ENCODE assay signal across 12 mouse cellular contexts in the genomic region with DNA sequence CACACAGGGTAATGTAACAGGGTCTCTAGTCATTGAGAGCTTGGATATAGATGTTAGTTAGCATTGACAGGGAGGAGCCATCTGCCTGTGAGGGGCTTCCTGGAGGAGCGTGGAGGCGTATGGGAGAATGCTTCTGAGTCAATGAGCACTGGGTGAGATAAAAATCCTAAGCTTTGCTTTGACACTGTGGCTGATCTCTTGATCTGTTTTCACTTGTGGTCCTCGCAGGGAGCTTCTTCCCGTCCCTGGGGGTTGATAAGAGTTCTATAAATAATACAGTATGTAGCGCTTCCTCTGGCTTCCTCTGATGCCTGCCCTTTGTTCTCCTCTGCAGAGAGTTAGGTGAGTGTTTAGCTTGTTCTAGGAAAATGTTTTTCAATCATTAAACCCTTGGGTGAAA.
DNase-seq lines count a peak whose midpoint lies in the region; ATAC-seq lines count a peak whose summit lies in the region.
"Had no signal": no experiment of that assay in that cellular context is flagged by ENCODE, and none has a peak within 500 bp of the region (broad histone marks: within the 10 kb centered on the region; RNA-seq: fewer than 3 reads in every experiment).

No protein-coding gene starts in this region.

- H3K9ac ChIP-seq in heart, embryonic 16.5 days (ENCODE audit: low read length): 0 out of 2 replicates have a peak overlapping the region, but pooled peaks have one; percentile 26
- H3K9ac ChIP-seq: intestine, embryonic 15.5 days; liver, embryonic 14.5 days had no signal

- no peaks in the 10 kb centered on the region for H3K36me3 ChIP-seq in heart, embryonic 10.5 days
- H3K36me3 ChIP-seq in heart, embryonic 16.5 days (ENCODE audit: control insufficient read depth, insufficient read depth): no peaks in the 10 kb centered on the region
- H3K36me3 ChIP-seq: intestine, embryonic 15.5 days had no signal

- no peak for DNase-seq in heart, embryonic 10.5 days (ENCODE audit: low spot score)
- DNase-seq in heart, postnatal 4 days: no peak
- DNase-seq in lung, postnatal 36 days: peak; percentile 2
- no peak for DNase-seq in lung, postnatal 14 days
- peak; percentile 27 for DNase-seq in thymus, postnatal 0 days (ENCODE audit: low spot score)
- DNase-seq in right cerebral cortex, adult 18-20 months: no peak
- no peak for DNase-seq in cerebellum, adult 11 months
- DNase-seq: gastrocnemius, postnatal 36 days had no signal

- H3K4me2 ChIP-seq in heart, embryonic 16.5 days (ENCODE audit: low read depth, low read length): peak overlapping the region; percentile 27; the same call in 1 of the 2 replicates
- H3K4me2 ChIP-seq: intestine, embryonic 15.5 days had no signal

- ATAC-seq in heart, embryonic 16.5 days (replicated peaks; ENCODE audit: extremely low read depth, insufficient read depth, low FRiP score): no peak
- ATAC-seq: intestine, embryonic 15.5 days had no signal

- no peak overlapping the region; the same call in 1 of the 2 replicates for H3K4me3 ChIP-seq in heart, embryonic 10.5 days
- H3K4me3 ChIP-seq in heart, embryonic 16.5 days (ENCODE audit: low read length): no peak overlapping the region
- H3K4me3 ChIP-seq: erythroblast, embryonic 14.5 days; intestine, embryonic 15.5 days had no signal

- H3K27me3 ChIP-seq in heart, embryonic 10.5 days (ENCODE audit: insufficient read depth, poor library complexity, severe bottlenecking): no peaks in the 10 kb centered on the region
- no peaks in the 10 kb centered on the region for H3K27me3 ChIP-seq in heart, embryonic 16.5 days (ENCODE audit: control insufficient read depth, insufficient read depth, low read length)
- H3K27me3 ChIP-seq: intestine, embryonic 15.5 days had no signal

- H3K4me1 ChIP-seq in heart, embryonic 10.5 days: peaks cover 17% of the 10 kb centered on the region
- H3K4me1 ChIP-seq in heart, embryonic 16.5 days (ENCODE audit: control insufficient read depth, insufficient read depth, low read length): peaks cover 17% of the 10 kb centered on the region
- H3K4me1 ChIP-seq: intestine, embryonic 15.5 days had no signal

- no peaks in the 10 kb centered on the region for H3K9me3 ChIP-seq in heart, embryonic 10.5 days
- H3K9me3 ChIP-seq in heart, embryonic 16.5 days (replicated peaks; ENCODE audit: control insufficient read depth, low read length): no peaks in the 10 kb centered on the region
- H3K9me3 ChIP-seq: intestine, embryonic 15.5 days had no signal

- H3K27ac ChIP-seq in heart, embryonic 10.5 days: peak overlapping the region; percentile 60
- H3K27ac ChIP-seq in heart, embryonic 16.5 days (ENCODE audit: low read length): no peak overlapping the region
- H3K27ac ChIP-seq: intestine, embryonic 15.5 days; liver, embryonic 14.5 days had no signal

- 18% methylated on average over 5 of the region's 5 CpGs for WGBS in heart, embryonic 10.5 days
- 15% methylated on average over 5 of the region's 5 CpGs for WGBS in heart, embryonic 16.5 days

Comparison
In these comparisons a context has a peak if more than half of its experiments do, and no peak if none do; other contexts are left out.
1. DNase-seq: peak in lung, postnatal 36 days (single experiment) and thymus, postnatal 0 days (single experiment); none in heart, embryonic 10.5 days (single experiment), heart, postnatal 4 days (single experiment), lung, postnatal 14 days (single experiment), right cerebral cortex, adult 18-20 months (single experiment) and cerebellum, adult 11 months (single experiment).